Mouse (Mus musculus) MEL (cell line): ENCODE results near the gene Pip5kl1.

Experiments
- CTCF ChIP-seq, 3 experiments: IDR thresholded peaks in 2 of 3; conservative IDR thresholded peaks in 1 of 3; 2 replicates each; pipeline ENCODE4 v1.5.1; 2011 to 2012; ENCODE audit warnings: low read length in 3 of 3, low read depth in 2 of 3, mild to moderate bottlenecking in 2 of 3, improper control_type of control experiment in 1 of 3, inconsistent platforms in 1 of 3, mixed read lengths in 1 of 3, moderate library complexity in 1 of 3; ENCODE audit not compliant: control insufficient read depth in 1 of 3, insufficient read depth in 1 of 3, poor library complexity in 1 of 3, severe bottlenecking in 1 of 3
- GATA1 ChIP-seq: IDR thresholded peaks from 2 replicates; pipeline ENCODE4 v1.6.1; 2011; ENCODE audit warnings: low read depth, low read length, improper control_type of control experiment
- HCFC1 ChIP-seq: IDR thresholded peaks from 2 replicates; pipeline ENCODE4 v1.6.1; 2012; ENCODE audit warnings: low read depth, mild to moderate bottlenecking, inconsistent platforms, low read length, improper control_type of control experiment, moderate library complexity
- KAT2A ChIP-seq: conservative IDR thresholded peaks from 2 replicates; pipeline ENCODE4 v1.6.1; 2012; ENCODE audit warnings: low read depth, low read length, improper control_type of control experiment, inconsistent platforms
- MAX ChIP-seq: IDR thresholded peaks from 2 replicates; pipeline ENCODE4 v1.6.1; 2011; ENCODE audit warnings: low read length, improper control_type of control experiment
- POLR2A ChIP-seq, 2 experiments: IDR thresholded peaks; 2 replicates each; pipeline ENCODE4 v1.6.1; 2011 to 2012; ENCODE audit warnings: low read length in 2 of 2, mild to moderate bottlenecking in 2 of 2, control low read depth in 1 of 2, improper control_type of control experiment in 1 of 2, low read depth in 1 of 2, moderate library complexity in 1 of 2; ENCODE audit not compliant: control insufficient read depth in 1 of 2, insufficient read depth in 1 of 2, poor library complexity in 1 of 2
- SIN3A ChIP-seq: IDR thresholded peaks from 2 replicates; pipeline ENCODE4 v1.6.1; 2012; ENCODE audit warnings: low read length, improper control_type of control experiment, inconsistent platforms

DNA sequence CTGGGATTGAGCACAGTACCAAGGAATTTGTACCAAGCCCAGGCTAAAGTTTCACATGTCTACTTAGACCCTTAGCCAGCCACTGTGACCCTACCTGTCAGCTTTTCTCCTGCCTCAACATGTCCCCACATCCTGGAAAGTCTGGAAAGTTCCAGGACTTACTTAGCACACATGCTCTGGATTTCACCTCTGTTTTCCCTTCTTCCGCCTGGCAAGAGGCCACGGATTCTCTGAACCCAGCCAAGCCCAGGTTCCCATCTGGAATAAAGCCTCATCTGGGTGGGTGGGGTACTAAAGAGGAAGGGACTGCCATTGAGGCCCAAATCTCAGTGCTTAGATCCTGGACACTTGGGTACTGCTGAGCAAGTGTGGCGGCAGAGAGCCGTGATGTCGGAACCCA lies 36.7 kb upstream of the Pip5kl1 start:
- no peak for TF ChIP-seq CTCF (IDR thresholded peaks at IDR 0.05 in 2 of 3, conservative IDR thresholded peaks at IDR 0.05 in 1 of 3; ENCODE audit: control insufficient read depth in 1 of 3, insufficient read depth in 1 of 3, low read depth in 2 of 3, low read length in 3 of 3, poor library complexity in 1 of 3, severe bottlenecking in 1 of 3)
- TF ChIP-seq GATA1, result no peak
- TF ChIP-seq MAX, result no peak
- TF ChIP-seq POLR2A (IDR thresholded peaks at IDR 0.05; ENCODE audit: control insufficient read depth in 1 of 2, insufficient read depth in 1 of 2, low read depth in 1 of 2, low read length in 2 of 2, poor library complexity in 1 of 2), result no peak
- TF ChIP-seq HCFC1, result no peak
- TF ChIP-seq SIN3A, result no peak
- TF ChIP-seq KAT2A, result no peak
